Mouse (Mus musculus) CH12.LX (cell line): ENCODE results near the gene Ppp1r1a. TPM values are rescaled to one million over a fixed set of nuclear protein-coding genes. Genes with fewer than 3 reads are reported as not detected.

Experiments
- DNase-seq: peaks from one replicate; pipeline ENCODE4 v3.0.0-alpha.2; 2013; ENCODE audit errors: extremely low read depth
- H3K27ac ChIP-seq: 2 replicates; pipeline ENCODE4 v1.5.1; 2012; ENCODE audit warnings: low read depth, mild to moderate bottlenecking, control low read depth, moderate library complexity; ENCODE audit not compliant: insufficient read depth
- H3K27me3 ChIP-seq: replicated peaks from 2 replicates; pipeline ENCODE3; 2012; ENCODE audit warnings: inconsistent platforms
- H3K36me3 ChIP-seq, 2 experiments: replicated peaks in 1 of 2; 2 replicates each; pipeline versions ENCODE3 to v1.6.1; 2012; ENCODE audit warnings: inconsistent platforms in 1 of 2, low read length in 1 of 2, mild to moderate bottlenecking in 1 of 2, mixed read lengths in 1 of 2, moderate library complexity in 1 of 2; ENCODE audit not compliant: control insufficient read depth in 1 of 2, insufficient read depth in 1 of 2
- H3K4me1 ChIP-seq, 2 experiments: 2 replicates each; pipeline ENCODE4 v1.6.1; 2012; ENCODE audit warnings: inconsistent platforms in 1 of 2, moderate library complexity in 1 of 2; ENCODE audit not compliant: insufficient read depth in 2 of 2, control insufficient read depth in 1 of 2
- H3K4me2 ChIP-seq: 2 replicates; pipeline ENCODE4 v1.6.1; 2012; ENCODE audit warnings: low read depth, mild to moderate bottlenecking, control low read depth; ENCODE audit not compliant: poor library complexity, insufficient read depth, severe bottlenecking
- H3K4me3 ChIP-seq, 3 experiments: fragments of 150-350 bp in 1 of 3; sonication (generic) in 1 of 3; replicated peaks in 1 of 3; 2 replicates each; pipeline versions ENCODE3 to v1.5.1; 2011 to 2012; ENCODE audit warnings: low read depth in 2 of 3, low read length in 2 of 3, mild to moderate bottlenecking in 2 of 3, moderate library complexity in 2 of 3, control low read depth in 1 of 3, improper control_type of control experiment in 1 of 3, inconsistent platforms in 1 of 3, mixed read lengths in 1 of 3; ENCODE audit not compliant: poor library complexity in 1 of 3
- H3K79me2 ChIP-seq: replicated peaks from 2 replicates; pipeline ENCODE4 v1.6.1; 2012; ENCODE audit warnings: mild to moderate bottlenecking, moderate library complexity; ENCODE audit not compliant: control insufficient read depth, poor library complexity, insufficient read depth, severe bottlenecking; ENCODE audit errors: extremely low read depth
- H3K9ac ChIP-seq: 2 replicates; pipeline ENCODE4 v1.6.1; 2012; ENCODE audit warnings: low read depth, mild to moderate bottlenecking, control low read depth, moderate library complexity; ENCODE audit not compliant: insufficient read depth
- H3K9me3 ChIP-seq: replicated peaks from 2 replicates; pipeline ENCODE3; 2012; ENCODE audit warnings: low read length, inconsistent platforms, mixed read lengths
- BHLHE40 ChIP-seq: IDR thresholded peaks from 2 replicates; pipeline ENCODE4 v1.6.1; 2011; ENCODE audit warnings: mild to moderate bottlenecking, low read depth, low read length, improper control_type of control experiment
- ELF1 ChIP-seq: IDR thresholded peaks from 2 replicates; pipeline ENCODE4 v1.6.1; 2014; ENCODE audit warnings: low read depth, mild to moderate bottlenecking, inconsistent platforms, low read length, improper control_type of control experiment
- EP300 ChIP-seq: IDR thresholded peaks from 2 replicates; pipeline ENCODE4 v1.6.1; 2011; ENCODE audit warnings: low read length, improper control_type of control experiment
- ETS1 ChIP-seq: conservative IDR thresholded peaks from 2 replicates; pipeline ENCODE4 v1.6.1; 2012; ENCODE audit warnings: low read depth, mild to moderate bottlenecking, inconsistent platforms, low read length, improper control_type of control experiment, moderate library complexity
- GABPA ChIP-seq: IDR thresholded peaks from 2 replicates; pipeline ENCODE4 v1.6.1; 2012; ENCODE audit warnings: low read depth, low read length, improper control_type of control experiment, inconsistent platforms; ENCODE audit not compliant: insufficient replicate concordance
- IRF4 ChIP-seq: IDR thresholded peaks from 2 replicates; pipeline ENCODE4 v1.6.1; 2014; ENCODE audit warnings: low read depth, mild to moderate bottlenecking, inconsistent platforms, low read length, improper control_type of control experiment
- JUND ChIP-seq: conservative IDR thresholded peaks from 2 replicates; pipeline ENCODE4 v1.6.1; 2011; ENCODE audit warnings: low read depth, low read length, improper control_type of control experiment
- KAT2A ChIP-seq: IDR thresholded peaks from 2 replicates; pipeline ENCODE4 v1.6.1; 2012; ENCODE audit warnings: low read length, improper control_type of control experiment, inconsistent platforms; ENCODE audit not compliant: insufficient replicate concordance
- MAZ ChIP-seq: IDR thresholded peaks from 2 replicates; pipeline ENCODE4 v1.6.1; 2012; ENCODE audit warnings: low read depth, mild to moderate bottlenecking, inconsistent platforms, low read length, improper control_type of control experiment, moderate library complexity
- MYC ChIP-seq: IDR thresholded peaks from 2 replicates; pipeline ENCODE4 v1.6.1; 2011; ENCODE audit warnings: low read depth, mild to moderate bottlenecking, improper control_type of control experiment, low read length
- NRF1 ChIP-seq: IDR thresholded peaks from 2 replicates; pipeline ENCODE4 v1.6.1; 2014; ENCODE audit warnings: low read depth, mild to moderate bottlenecking, inconsistent platforms, low read length, improper control_type of control experiment, moderate library complexity
- PAX5 ChIP-seq: IDR thresholded peaks from 2 replicates; pipeline ENCODE4 v1.6.1; 2012; ENCODE audit warnings: low read length, inconsistent platforms, mixed read lengths
- POLR2A ChIP-seq: IDR thresholded peaks from 2 replicates; pipeline ENCODE4 v1.6.1; 2011; ENCODE audit warnings: low read depth, mild to moderate bottlenecking, improper control_type of control experiment, low read length
- SIN3A ChIP-seq: IDR thresholded peaks from 2 replicates; pipeline ENCODE4 v1.6.1; 2012; ENCODE audit warnings: low read length, improper control_type of control experiment, inconsistent platforms
- SMC3 ChIP-seq: IDR thresholded peaks from 2 replicates; pipeline ENCODE4 v1.6.1; 2011; ENCODE audit warnings: low read depth, low read length, improper control_type of control experiment
- TCF12 ChIP-seq: IDR thresholded peaks from 2 replicates; pipeline ENCODE4 v1.6.1; 2014; ENCODE audit warnings: low read depth, mild to moderate bottlenecking, inconsistent platforms, low read length, improper control_type of control experiment
- UBTF ChIP-seq: IDR thresholded peaks from 2 replicates; pipeline ENCODE4 v1.6.1; 2012; ENCODE audit warnings: low read depth, mild to moderate bottlenecking, inconsistent platforms, low read length, improper control_type of control experiment, moderate library complexity
- USF1 ChIP-seq: IDR thresholded peaks from 2 replicates; pipeline ENCODE4 v1.6.1; 2014; ENCODE audit warnings: low read depth, mild to moderate bottlenecking, inconsistent platforms, low read length, improper control_type of control experiment
- USF2 ChIP-seq: conservative IDR thresholded peaks from 2 replicates; pipeline ENCODE4 v1.6.1; 2011; ENCODE audit warnings: low read depth, low read length, improper control_type of control experiment
- ZNF384 ChIP-seq: IDR thresholded peaks from 2 replicates; pipeline ENCODE4 v1.6.1; 2012; ENCODE audit warnings: low read depth, low read length, improper control_type of control experiment, inconsistent platforms
- dilution Hi-C: fragments of 300-500 bp; cut with MboI; formaldehyde crosslinking; loops from 2 replicates; pipeline ENCODE4 v1.14.3; 2020; ENCODE audit warnings: low sequenced_read_pairs; ENCODE audit not compliant: extremely low pct_unique_long_range_greater_than_20kb, extremely low pct_ligation_motif_present
- in situ Hi-C: fragments of 300-500 bp; cut with MboI; formaldehyde crosslinking; loops from 3 replicates; pipeline ENCODE4 v1.14.3; 2019; ENCODE audit warnings: low sequenced_read_pairs, low pct_ligation_motif_present, low pct_unique_long_range_greater_than_20kb, mixed read lengths
- polyA plus RNA-seq: library from polyadenylated mRNA; unstranded; fragments of >175 nt; gene quantifications from 2 replicates; pipeline ENCODE4 v1.2.1, GENCODE M21; 2012; ENCODE audit warnings: low read depth; ENCODE audit not compliant: insufficient read length
- total RNA-seq, 2 experiments: library from RNA; depleted of rRNA; stranded (reverse); fragments of 300-350 nt in 1 of 2; fragments of >200 nt in 1 of 2; gene quantifications; 2 replicates each; pipeline ENCODE4 v1.2.3; 2012 to 2014

Ppp1r1a gene
- total and polyA plus RNA-seq, 3 experiments, result 0.59 TPM; not detected in 2

- H3K4me1 ChIP-seq, result peaks cover 18 to 32% of the 10 kb centered on the region in 2 experiments
- no peak overlapping the region for H3K4me2 ChIP-seq
- no peak for DNase-seq
- H3K9ac ChIP-seq, result no peak overlapping the region
- in situ Hi-C loops, result no loop called here
- H3K27me3 ChIP-seq, result no peaks in the 10 kb centered on the region
- H3K36me3 ChIP-seq, result peaks cover 28 to 83% of the 10 kb centered on the region in 2 experiments
- TF ChIP-seq IRF4, result no peak
- dilution Hi-C loops, result no loop called here
- no peaks in the 10 kb centered on the region for H3K9me3 ChIP-seq
- no peak overlapping the region for H3K27ac ChIP-seq
- no peaks in the 10 kb centered on the region for H3K79me2 ChIP-seq
- H3K4me3 ChIP-seq, result no peak overlapping the region
Observed at GRCm38 (mm10) chr15:103511652-103512051, 26.2 kb downstream of the Ppp1r1a start.

- Histone ChIP-seq H3K36me3 (peaks cover 39 to 92% of the 10 kb centered on the region in 2 experiments), H3K27me3 (no peaks in the 10 kb centered on the region), H3K27ac (no peak overlapping the region), H3K4me3 (no peak overlapping the region), H3K4me2 (no peak overlapping the region), H3K4me1 (peaks cover 5 to 10% of the 10 kb centered on the region in 2 experiments; a peak in 3 of 4 replicates), H3K79me2 (no peaks in the 10 kb centered on the region), H3K9me3 (no peaks in the 10 kb centered on the region), H3K9ac (no peak overlapping the region)
- TF ChIP-seq MYC, result no peak
- no peak for TF ChIP-seq ETS1
- no peak for TF ChIP-seq USF1
- TF ChIP-seq POLR2A, result no peak
- TF ChIP-seq SIN3A, result no peak
- no peak for TF ChIP-seq ELF1
- TF ChIP-seq SMC3, result no peak
- no peak for TF ChIP-seq TCF12
- no peak for TF ChIP-seq USF2
- no peak for TF ChIP-seq JUND
- TF ChIP-seq MAZ, result no peak
- no peak for TF ChIP-seq NRF1
- no peak for TF ChIP-seq GABPA
- no peak for TF ChIP-seq ZNF384
- TF ChIP-seq BHLHE40, result no peak
- TF ChIP-seq IRF4, result no peak
- no peak for TF ChIP-seq EP300
- TF ChIP-seq KAT2A, result no peak
- TF ChIP-seq PAX5, result no peak
- TF ChIP-seq UBTF, result no peak
- dilution Hi-C loops, result no loop called here
- DNase-seq, result no peak
- in situ Hi-C loops, result no loop called here
Observed at GRCm38 (mm10) chr15:103509317-103509716, 28.5 kb downstream of the Ppp1r1a start.
